Mouse (Mus musculus): ENCODE results near the gene Acacb. TPM values are rescaled to one million over a fixed set of nuclear protein-coding genes. Genes with fewer than 3 reads are reported as not detected.
A peak's percentile ranks its signal among the peaks of the same experiment; 100 is the strongest.

The Acacb gene
- polyA plus RNA-seq, 1 experiment from 2014 or later: 5.1 TPM

DNA sequence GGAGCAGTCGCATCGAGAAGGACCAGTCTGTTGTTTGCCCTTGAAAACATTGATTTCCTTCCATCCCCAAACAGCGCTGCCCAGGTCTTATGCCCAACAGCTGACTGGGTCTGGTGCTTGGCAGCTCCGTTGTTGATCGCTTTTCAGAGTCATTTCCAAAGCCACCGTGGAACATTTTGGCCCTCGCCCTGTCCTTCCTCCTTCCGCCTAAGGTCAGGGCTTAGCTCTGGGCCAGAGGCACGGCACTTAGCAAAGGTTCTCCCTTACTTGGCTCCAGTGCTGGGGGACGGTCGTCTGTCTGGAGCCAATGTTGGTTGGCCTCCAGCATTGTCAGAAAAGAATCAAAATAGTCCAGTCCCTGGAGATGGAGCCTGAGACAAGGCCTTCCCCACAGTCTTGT, 33.2 kb downstream of the Acacb start:
- Histone ChIP-seq H3K9ac (ENCODE audit: low read depth, low read length) (no peak overlapping the region), H3K27ac (ENCODE audit: low read length) (no peak overlapping the region), H3K4me1 (ENCODE audit: control insufficient read depth, insufficient read depth, low read length) (peaks cover 2% of the 10 kb centered on the region; the same call in 1 of the 2 replicates), H3K27me3 (ENCODE audit: control insufficient read depth, insufficient read depth, low read depth, low read length) (peaks cover 9% of the 10 kb centered on the region), H3K4me2 (ENCODE audit: low read length) (no peak overlapping the region), H3K36me3 (ENCODE audit: control insufficient read depth, insufficient read depth, low read length) (no peaks in the 10 kb centered on the region), H3K4me3 (ENCODE audit: low read depth, low read length) (no peak overlapping the region), H3K9me3 (replicated peaks; ENCODE audit: control insufficient read depth, low read length, poor library complexity, severe bottlenecking) (no peaks in the 10 kb centered on the region)
- WGBS: 90% methylated on average over 11 of the region's 11 CpGs
- ATAC-seq: no peak

DNA sequence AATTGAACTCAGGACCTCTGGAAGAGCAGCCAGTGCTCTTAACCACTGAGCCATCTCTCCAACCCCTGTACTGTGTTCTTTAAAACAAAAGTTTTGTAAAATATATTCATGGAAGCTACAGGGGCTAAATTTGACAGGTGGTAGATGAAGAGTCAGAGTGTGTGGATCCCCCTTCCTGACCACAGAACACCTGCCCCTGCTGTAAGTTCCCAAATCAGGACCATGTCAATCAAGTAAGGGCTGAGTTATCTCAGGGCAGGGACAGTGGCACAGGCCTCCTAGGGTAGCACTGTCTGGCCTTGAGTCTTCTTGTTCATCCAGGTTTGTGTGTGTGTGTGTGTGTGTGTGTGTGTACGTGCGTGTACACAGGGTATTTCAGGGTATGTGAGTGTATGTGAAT, 37.2 kb downstream of the Acacb start:
- H3K4me1 ChIP-seq (ENCODE audit: control insufficient read depth, insufficient read depth, low read length): no peaks in the 10 kb centered on the region
- H3K4me3 ChIP-seq (ENCODE audit: low read depth, low read length): no peak overlapping the region
- no peaks in the 10 kb centered on the region for H3K9me3 ChIP-seq (replicated peaks; ENCODE audit: control insufficient read depth, low read length, poor library complexity, severe bottlenecking)
- no peak overlapping the region for H3K9ac ChIP-seq (ENCODE audit: low read depth, low read length)
- H3K27ac ChIP-seq (ENCODE audit: low read length): no peak overlapping the region
- no peaks in the 10 kb centered on the region for H3K27me3 ChIP-seq (ENCODE audit: control insufficient read depth, insufficient read depth, low read depth, low read length)
- no peak overlapping the region for H3K4me2 ChIP-seq (ENCODE audit: low read length)
- ATAC-seq: no peak
- H3K36me3 ChIP-seq (ENCODE audit: control insufficient read depth, insufficient read depth, low read length): no peaks in the 10 kb centered on the region
- 97% methylated on average over 2 of the region's 2 CpGs for WGBS

DNA sequence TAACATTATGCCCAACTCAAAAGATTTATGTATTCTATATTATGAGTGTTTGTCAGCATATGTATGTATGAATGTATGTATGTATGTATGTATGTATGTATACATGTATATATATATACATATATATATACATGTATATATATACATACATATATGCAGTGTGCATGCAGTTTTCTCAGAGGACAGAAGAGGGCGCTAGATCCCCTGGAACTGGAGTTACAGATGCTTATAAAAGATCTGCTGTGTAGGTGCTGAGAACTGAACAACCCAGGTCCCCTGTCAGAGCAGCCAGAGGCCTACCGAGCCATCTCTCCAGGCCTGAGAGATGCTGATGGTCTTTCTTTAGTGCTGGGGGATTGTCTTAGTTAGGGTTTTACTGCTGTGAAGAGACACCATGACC, 40.8 kb downstream of the Acacb start:
- Histone ChIP-seq H3K4me1 (ENCODE audit: control insufficient read depth, insufficient read depth, low read length) (no peaks in the 10 kb centered on the region), H3K9ac (ENCODE audit: low read depth, low read length) (no peak overlapping the region), H3K27me3 (ENCODE audit: control insufficient read depth, insufficient read depth, low read depth, low read length) (no peaks in the 10 kb centered on the region), H3K4me2 (ENCODE audit: low read length) (no peak overlapping the region), H3K4me3 (ENCODE audit: low read depth, low read length) (no peak overlapping the region), H3K36me3 (ENCODE audit: control insufficient read depth, insufficient read depth, low read length) (no peaks in the 10 kb centered on the region), H3K9me3 (replicated peaks; ENCODE audit: control insufficient read depth, low read length, poor library complexity, severe bottlenecking) (no peaks in the 10 kb centered on the region), H3K27ac (ENCODE audit: low read length) (no peak overlapping the region)
- 65% methylated on average over 2 of the region's 2 CpGs for WGBS
- ATAC-seq: no peak

DNA sequence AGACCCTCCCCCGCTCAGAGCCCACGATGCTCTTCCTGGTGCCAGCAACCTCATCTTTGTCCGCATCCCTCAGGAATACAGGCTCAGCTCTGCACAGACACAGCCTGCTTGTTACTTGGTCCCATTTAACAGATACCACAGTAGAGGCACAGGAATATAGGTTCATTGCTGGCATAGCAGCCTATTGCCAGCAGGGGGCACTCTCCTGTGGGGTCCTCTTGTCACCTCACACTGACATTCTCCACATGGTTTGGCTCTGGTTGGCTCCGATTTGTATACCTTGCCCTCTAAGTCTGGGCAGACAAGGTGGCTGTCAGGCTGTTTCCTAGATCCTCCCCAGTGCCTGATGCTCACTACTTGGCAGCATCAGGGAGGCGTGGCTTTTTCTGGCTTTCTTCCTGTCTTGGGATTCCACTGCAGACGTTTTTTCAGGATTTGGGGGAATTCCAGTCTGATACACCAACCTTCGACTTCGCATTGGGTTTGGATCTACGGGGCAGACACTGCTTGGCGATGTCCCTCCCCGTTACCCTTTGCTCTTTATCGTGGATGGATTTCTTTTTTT, 42.6 kb downstream of the Acacb start:
- no peaks in the 10 kb centered on the region for H3K9me3 ChIP-seq (replicated peaks; ENCODE audit: control insufficient read depth, low read length, poor library complexity, severe bottlenecking)
- H3K27me3 ChIP-seq (ENCODE audit: control insufficient read depth, insufficient read depth, low read depth, low read length): no peaks in the 10 kb centered on the region
- ATAC-seq: no peak
- H3K9ac ChIP-seq (ENCODE audit: low read depth, low read length): no peak overlapping the region
- no peak overlapping the region for H3K4me2 ChIP-seq (ENCODE audit: low read length)
- H3K36me3 ChIP-seq (ENCODE audit: control insufficient read depth, insufficient read depth, low read length): no peaks in the 10 kb centered on the region
- WGBS: 81% methylated on average over 12 of the region's 12 CpGs
- no peaks in the 10 kb centered on the region for H3K4me1 ChIP-seq (ENCODE audit: control insufficient read depth, insufficient read depth, low read length)
- H3K27ac ChIP-seq (ENCODE audit: low read length): no peak overlapping the region
- H3K4me3 ChIP-seq (ENCODE audit: low read depth, low read length): no peak overlapping the region

DNA sequence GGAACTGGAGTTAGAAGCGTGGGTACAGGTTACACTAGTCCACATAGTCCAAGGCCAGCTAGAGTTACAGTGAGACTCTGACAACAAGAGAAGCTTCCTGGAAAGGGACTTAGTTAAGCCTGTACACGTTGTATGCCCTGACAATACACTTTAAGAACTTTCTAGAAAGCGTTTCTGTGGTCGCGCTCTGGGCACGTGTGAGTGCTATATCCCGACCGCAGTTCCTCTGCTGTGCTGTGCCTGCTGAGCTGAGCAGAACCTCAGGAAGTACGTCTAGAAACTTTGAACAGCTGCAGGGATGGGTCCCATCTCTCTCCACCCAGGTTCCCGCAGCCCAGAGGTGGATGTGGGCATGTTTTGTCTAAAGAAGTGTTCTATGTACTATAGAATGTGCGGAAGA, 47.8 kb downstream of the Acacb start:
- Histone ChIP-seq H3K4me3 (ENCODE audit: low read depth, low read length) (no peak overlapping the region), H3K27me3 (ENCODE audit: control insufficient read depth, insufficient read depth, low read depth, low read length) (no peaks in the 10 kb centered on the region), H3K4me1 (ENCODE audit: control insufficient read depth, insufficient read depth, low read length) (peaks cover 4% of the 10 kb centered on the region), H3K36me3 (ENCODE audit: control insufficient read depth, insufficient read depth, low read length) (no peaks in the 10 kb centered on the region), H3K9me3 (replicated peaks; ENCODE audit: control insufficient read depth, low read length, poor library complexity, severe bottlenecking) (no peaks in the 10 kb centered on the region), H3K9ac (ENCODE audit: low read depth, low read length) (no peak overlapping the region), H3K27ac (ENCODE audit: low read length) (no peak overlapping the region), H3K4me2 (ENCODE audit: low read length) (no peak overlapping the region)
- 79% methylated on average over 11 of the region's 11 CpGs for WGBS
- no peak for ATAC-seq

DNA sequence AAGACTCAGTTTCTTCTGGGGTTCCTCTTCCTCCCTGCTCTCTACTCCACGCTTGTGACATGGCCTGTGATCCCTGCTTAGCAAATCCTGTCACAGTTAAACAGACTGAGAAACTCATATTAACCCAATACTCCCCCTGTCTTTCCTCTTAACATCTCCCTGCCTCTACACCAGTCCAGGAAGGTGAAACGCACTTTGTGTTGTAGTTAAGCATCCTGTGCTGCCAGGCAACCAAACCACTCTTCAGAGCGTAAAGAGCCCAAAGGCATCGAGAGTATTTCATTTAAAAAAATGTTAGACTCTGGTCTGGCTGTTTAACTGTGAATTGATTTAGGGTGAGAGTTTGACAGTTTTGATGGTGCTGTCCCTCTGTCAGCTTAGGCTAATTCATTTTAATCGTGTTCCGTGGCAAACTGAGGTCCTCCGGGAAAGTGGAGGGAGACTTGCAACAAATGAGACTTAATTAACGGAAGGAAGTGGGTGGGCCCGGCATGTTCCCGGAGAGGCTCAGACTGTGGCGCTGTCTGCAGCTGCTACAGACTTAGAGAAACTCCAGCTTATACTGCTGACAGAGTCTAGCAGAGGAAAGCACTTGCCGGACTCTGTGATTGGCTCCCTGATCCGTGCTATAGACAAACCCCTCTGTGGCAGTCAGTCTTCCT, 52.9 kb downstream of the Acacb start:
- Histone ChIP-seq H3K4me2 (ENCODE audit: low read length) (peak overlapping the region; percentile 17; the same call in 1 of the 2 replicates), H3K4me3 (ENCODE audit: low read depth, low read length) (no peak overlapping the region), H3K9ac (ENCODE audit: low read depth, low read length) (no peak overlapping the region), H3K36me3 (ENCODE audit: control insufficient read depth, insufficient read depth, low read length) (no peaks in the 10 kb centered on the region), H3K9me3 (replicated peaks; ENCODE audit: control insufficient read depth, low read length, poor library complexity, severe bottlenecking) (no peaks in the 10 kb centered on the region), H3K27me3 (ENCODE audit: control insufficient read depth, insufficient read depth, low read depth, low read length) (no peaks in the 10 kb centered on the region), H3K27ac (ENCODE audit: low read length) (no peak overlapping the region), H3K4me1 (ENCODE audit: control insufficient read depth, insufficient read depth, low read length) (peaks cover 6% of the 10 kb centered on the region)
- ATAC-seq: no peak
- WGBS: 18% methylated on average over 13 of the region's 13 CpGs

DNA sequence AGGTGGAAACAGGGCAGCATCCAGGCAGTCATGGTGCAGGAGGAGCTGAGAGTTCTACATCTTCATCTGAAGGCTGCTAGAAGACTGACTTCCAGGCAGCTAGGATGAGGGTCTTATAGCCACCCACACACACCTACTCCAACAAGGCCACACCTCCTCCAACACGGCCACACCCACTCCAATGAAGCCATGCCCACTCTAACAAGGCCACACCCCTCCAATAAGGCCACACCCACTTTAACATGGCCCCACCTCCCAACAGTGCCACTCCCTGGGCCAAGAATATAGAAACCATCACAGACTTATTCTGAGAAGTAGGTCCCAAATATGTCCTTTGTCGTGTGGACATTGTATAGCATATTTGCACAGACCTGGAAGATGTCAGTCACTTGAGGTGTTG, 59.8 kb downstream of the Acacb start:
- no peaks in the 10 kb centered on the region for H3K4me1 ChIP-seq (ENCODE audit: control insufficient read depth, insufficient read depth, low read length)
- 86% methylated on average over 2 of the region's 2 CpGs for WGBS
- H3K27ac ChIP-seq (ENCODE audit: low read length): no peak overlapping the region
- ATAC-seq: no peak
- no peak overlapping the region for H3K9ac ChIP-seq (ENCODE audit: low read depth, low read length)
- H3K9me3 ChIP-seq (replicated peaks; ENCODE audit: control insufficient read depth, low read length, poor library complexity, severe bottlenecking): no peaks in the 10 kb centered on the region
- no peak overlapping the region for H3K4me2 ChIP-seq (ENCODE audit: low read length)
- no peaks in the 10 kb centered on the region for H3K27me3 ChIP-seq (ENCODE audit: control insufficient read depth, insufficient read depth, low read depth, low read length)
- H3K4me3 ChIP-seq (ENCODE audit: low read depth, low read length): no peak overlapping the region
- H3K36me3 ChIP-seq (ENCODE audit: control insufficient read depth, insufficient read depth, low read length): no peaks in the 10 kb centered on the region

DNA sequence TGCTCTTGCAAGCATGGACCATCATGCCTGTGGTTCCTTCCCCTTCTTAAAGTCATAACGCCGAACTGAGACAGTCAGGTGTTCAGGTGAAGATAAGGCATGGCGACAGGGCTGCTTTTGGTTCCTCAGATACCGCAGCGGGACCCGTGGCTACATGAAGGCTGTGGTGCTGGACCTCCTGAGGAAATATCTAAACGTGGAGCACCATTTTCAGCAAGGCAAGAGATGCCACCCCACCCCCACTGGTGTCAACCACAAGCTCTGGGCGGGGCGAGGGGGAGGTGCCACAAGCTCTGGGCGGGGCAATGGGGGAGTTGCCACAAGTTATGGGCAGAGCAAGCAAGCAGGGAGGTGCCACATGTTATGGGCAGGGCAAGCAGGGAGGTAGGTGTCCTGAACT, 66.8 kb downstream of the Acacb start:
- Histone ChIP-seq H3K9ac (ENCODE audit: low read depth, low read length) (no peak overlapping the region), H3K4me2 (ENCODE audit: low read length) (no peak overlapping the region), H3K4me3 (ENCODE audit: low read depth, low read length) (no peak overlapping the region), H3K27me3 (ENCODE audit: control insufficient read depth, insufficient read depth, low read depth, low read length) (no peaks in the 10 kb centered on the region), H3K27ac (ENCODE audit: low read length) (no peak overlapping the region), H3K9me3 (replicated peaks; ENCODE audit: control insufficient read depth, low read length, poor library complexity, severe bottlenecking) (no peaks in the 10 kb centered on the region), H3K36me3 (ENCODE audit: control insufficient read depth, insufficient read depth, low read length) (no peaks in the 10 kb centered on the region), H3K4me1 (ENCODE audit: control insufficient read depth, insufficient read depth, low read length) (no peaks in the 10 kb centered on the region)
- 73% methylated on average over 10 of the region's 10 CpGs for WGBS
- ATAC-seq: no peak

DNA sequence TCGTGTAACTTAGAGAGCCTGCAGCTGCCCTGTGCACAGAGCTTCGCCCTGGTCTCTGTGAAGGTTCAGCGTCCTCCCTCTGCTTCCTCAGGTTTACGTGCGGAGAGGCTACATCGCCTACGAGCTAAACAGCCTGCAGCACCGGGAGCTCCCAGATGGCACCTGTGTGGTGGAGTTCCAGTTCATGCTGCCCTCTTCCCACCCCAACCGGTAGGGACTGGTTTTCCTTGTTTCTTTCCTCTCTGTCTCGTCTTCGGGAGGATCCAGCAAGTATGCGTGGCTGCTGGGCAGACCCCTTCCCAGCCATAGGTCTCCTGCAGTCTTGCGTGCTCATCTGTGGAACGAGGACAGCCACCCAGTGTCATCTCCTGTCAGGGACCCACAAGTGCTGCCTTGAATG, 72.4 kb downstream of the Acacb start:
- Histone ChIP-seq H3K9ac (ENCODE audit: low read depth, low read length) (no peak overlapping the region), H3K4me3 (ENCODE audit: low read depth, low read length) (no peak overlapping the region), H3K27me3 (ENCODE audit: control insufficient read depth, insufficient read depth, low read depth, low read length) (no peaks in the 10 kb centered on the region), H3K27ac (ENCODE audit: low read length) (no peak overlapping the region), H3K9me3 (replicated peaks; ENCODE audit: control insufficient read depth, low read length, poor library complexity, severe bottlenecking) (no peaks in the 10 kb centered on the region), H3K36me3 (ENCODE audit: control insufficient read depth, insufficient read depth, low read length) (no peaks in the 10 kb centered on the region), H3K4me1 (ENCODE audit: control insufficient read depth, insufficient read depth, low read length) (no peaks in the 10 kb centered on the region), H3K4me2 (ENCODE audit: low read length) (no peak overlapping the region)
- 87% methylated on average over 14 of the region's 14 CpGs for WGBS
- no peak for ATAC-seq
